Mouse (Mus musculus) limb, embryonic 15.5 days (tissue): ENCODE results near the gene Plod1. TPM values are rescaled to one million over a fixed set of nuclear protein-coding genes. Genes with fewer than 3 reads are reported as not detected.
A peak's percentile ranks its signal among the peaks of the same experiment; 100 is the strongest.

Experiments used
- ATAC-seq: fragments of 200-750 bp; cut with Nextera tagmentation; 2 replicates; pipeline ENCODE4 v1.8.0; 2017; ENCODE audit warnings: low read depth, moderate TSS enrichment; ENCODE audit not compliant: insufficient number of reproducible peaks, low FRiP score, low TSS enrichment
- H3K27ac ChIP-seq: fragments of 300-500 bp; sonication (generic); 2 replicates; pipeline ENCODE4 v1.5.1; 2015; ENCODE audit warnings: moderate library complexity, mild to moderate bottlenecking, inconsistent platforms
- H3K27me3 ChIP-seq: fragments of 300-500 bp; sonication (generic); 2 replicates; pipeline ENCODE4 v1.6.1; 2015; ENCODE audit warnings: inconsistent platforms
- H3K36me3 ChIP-seq: fragments of 300-500 bp; sonication (generic); 2 replicates; pipeline ENCODE4 v1.6.1; 2015; ENCODE audit warnings: inconsistent platforms
- H3K4me1 ChIP-seq: fragments of 300-500 bp; sonication (generic); 2 replicates; pipeline ENCODE4 v1.6.1; 2015; ENCODE audit warnings: inconsistent platforms
- H3K4me2 ChIP-seq: fragments of 300-500 bp; sonication (generic); 2 replicates; pipeline ENCODE4 v1.6.1; 2015; ENCODE audit warnings: mild to moderate bottlenecking, inconsistent platforms
- H3K4me3 ChIP-seq: fragments of 300-500 bp; sonication (generic); 2 replicates; pipeline ENCODE4 v1.5.1; 2015; ENCODE audit warnings: mild to moderate bottlenecking, inconsistent platforms
- H3K9ac ChIP-seq: fragments of 300-500 bp; sonication (generic); 2 replicates; pipeline ENCODE4 v1.6.1; 2015; ENCODE audit warnings: inconsistent platforms
- H3K9me3 ChIP-seq: fragments of 300-500 bp; sonication (generic); 2 replicates; pipeline ENCODE4 v1.6.1; 2016; ENCODE audit warnings: inconsistent platforms
- WGBS: fragments of 180-500 bp; shearing (Covaris S2); methylation state at CpG from one replicate; pipeline ENCODE4 v1.1.7; 2015; 5-methylcytosine and 5-hydroxymethylcytosine counted together
- polyA plus RNA-seq: library from polyadenylated mRNA; unstranded; fragments of >200 nt; fragmentation: Nextera tagmentation; extraction: Ambion mirVana; gene quantifications from 2 replicates; pipeline ENCODE4 v1.2.1, GENCODE M21; 2015

Plod1 gene
- polyA plus RNA-seq, 1 experiment from 2014 or later = 123 TPM

GRCm38 (mm10) chr4:147935904-147936303, 663 bp downstream of the Plod1 start:
- Histone ChIP-seq H3K4me2 (peak overlapping the region; percentile 68), H3K27ac (peak overlapping the region; percentile 94), H3K36me3 (peaks cover 13% of the 10 kb centered on the region), H3K27me3 (no peaks in the 10 kb centered on the region), H3K4me1 (peaks cover 71% of the 10 kb centered on the region), H3K9ac (peak overlapping the region; percentile 92), H3K9me3 (no peaks in the 10 kb centered on the region), H3K4me3 (peak overlapping the region; percentile 79)
- no peak for ATAC-seq
- 18% methylated on average over 9 of the region's 9 CpGs for WGBS

- Histone ChIP-seq H3K4me2 (0 out of 2 replicates have a peak overlapping the region, but pooled peaks have one; percentile 6), H3K27ac (no peak overlapping the region), H3K9me3 (no peaks in the 10 kb centered on the region), H3K4me3 (no peak overlapping the region), H3K9ac (no peak overlapping the region), H3K36me3 (peaks cover 26% of the 10 kb centered on the region), H3K27me3 (no peaks in the 10 kb centered on the region), H3K4me1 (peaks cover 63% of the 10 kb centered on the region)
- 85% methylated on average over 4 of the region's 4 CpGs for WGBS
- ATAC-seq = no peak
These were observed 2.0 kb downstream of the Plod1 start for GRCm38 (mm10) chr4:147934611-147935010.

- peak overlapping the region; percentile 59; the same call in 1 of the 2 replicates for H3K27ac ChIP-seq
- no peak overlapping the region; the same call in 1 of the 2 replicates for H3K4me2 ChIP-seq
- peaks cover 31% of the 10 kb centered on the region for H3K36me3 ChIP-seq
- 31% methylated on average over 3 of the region's 3 CpGs for WGBS
- H3K9ac ChIP-seq = no peak overlapping the region
- no peaks in the 10 kb centered on the region for H3K27me3 ChIP-seq
- H3K4me1 ChIP-seq = peaks cover 58% of the 10 kb centered on the region
- no peak overlapping the region for H3K4me3 ChIP-seq
- ATAC-seq = no peak
- no peaks in the 10 kb centered on the region for H3K9me3 ChIP-seq
These were observed 2.4 kb downstream of the Plod1 start for GRCm38 (mm10) chr4:147934134-147934533.

GRCm38 (mm10) chr4:147930946-147931345, 5.6 kb downstream of the Plod1 start:
- no peak for ATAC-seq
- peaks cover 61% of the 10 kb centered on the region for H3K36me3 ChIP-seq
- H3K9me3 ChIP-seq = no peaks in the 10 kb centered on the region
- H3K9ac ChIP-seq = no peak overlapping the region
- H3K27ac ChIP-seq = no peak overlapping the region
- WGBS = 94% methylated on average over 14 of the region's 14 CpGs
- H3K4me3 ChIP-seq = no peak overlapping the region
- H3K4me1 ChIP-seq = peaks cover 32% of the 10 kb centered on the region
- H3K27me3 ChIP-seq = no peaks in the 10 kb centered on the region
- H3K4me2 ChIP-seq = no peak overlapping the region

- Histone ChIP-seq H3K4me1 (peaks cover 9% of the 10 kb centered on the region), H3K27ac (no peak overlapping the region), H3K4me2 (no peak overlapping the region), H3K36me3 (peaks cover 83% of the 10 kb centered on the region), H3K9ac (no peak overlapping the region), H3K4me3 (no peak overlapping the region), H3K27me3 (no peaks in the 10 kb centered on the region), H3K9me3 (no peaks in the 10 kb centered on the region)
- 79% methylated on average over 7 of the region's 7 CpGs for WGBS
- no peak for ATAC-seq
These were observed 8.0 kb downstream of the Plod1 start for GRCm38 (mm10) chr4:147928540-147928939.

- H3K4me3 ChIP-seq = no peak overlapping the region
- H3K27ac ChIP-seq = no peak overlapping the region
- peaks cover 87% of the 10 kb centered on the region for H3K36me3 ChIP-seq
These were observed 8.4 kb downstream of the Plod1 start for GRCm38 (mm10) chr4:147928136-147928535.

GRCm38 (mm10) chr4:147927705-147928104, 8.9 kb downstream of the Plod1 start:
- no peak overlapping the region for H3K4me3 ChIP-seq
- peaks cover 92% of the 10 kb centered on the region for H3K36me3 ChIP-seq
- no peaks in the 10 kb centered on the region for H3K27me3 ChIP-seq
- 42% methylated on average over 8 of the region's 8 CpGs for WGBS
- no peaks in the 10 kb centered on the region for H3K9me3 ChIP-seq
- no peak overlapping the region for H3K9ac ChIP-seq
- no peak overlapping the region for H3K4me2 ChIP-seq
- no peak overlapping the region for H3K27ac ChIP-seq
- no peak for ATAC-seq
- H3K4me1 ChIP-seq = peaks cover 1% of the 10 kb centered on the region; the same call in 1 of the 2 replicates

More at GRCm38 (mm10) chr4:147928136-147928535, 8.4 kb downstream of the Plod1 start:
- ATAC-seq = no peak
- peaks cover 5% of the 10 kb centered on the region for H3K4me1 ChIP-seq
- whole genome bisulfite sequencing = 26% methylated on average over 9 of the region's 9 CpGs
- H3K9me3 ChIP-seq = no peaks in the 10 kb centered on the region
- H3K4me2 ChIP-seq = no peak overlapping the region
- no peak overlapping the region for H3K9ac ChIP-seq
- H3K27me3 ChIP-seq = no peaks in the 10 kb centered on the region

- no peak for ATAC-seq
- Histone ChIP-seq H3K9ac (no peak overlapping the region), H3K4me2 (no peak overlapping the region), H3K9me3 (no peaks in the 10 kb centered on the region), H3K36me3 (peaks cover 88% of the 10 kb centered on the region), H3K27me3 (no peaks in the 10 kb centered on the region), H3K4me3 (no peak overlapping the region), H3K4me1 (no peaks in the 10 kb centered on the region), H3K27ac (no peak overlapping the region)
- WGBS = 65% methylated on average over 11 of the region's 11 CpGs
These were observed 14.2 kb downstream of the Plod1 start for GRCm38 (mm10) chr4:147922341-147922740.

- H3K36me3 ChIP-seq = peaks cover 86% of the 10 kb centered on the region
- H3K9me3 ChIP-seq = no peaks in the 10 kb centered on the region
- ATAC-seq = no peak
- no peak overlapping the region for H3K4me2 ChIP-seq
- H3K27me3 ChIP-seq = no peaks in the 10 kb centered on the region
- H3K4me3 ChIP-seq = no peak overlapping the region
- WGBS = 28% methylated on average over 10 of the region's 10 CpGs
- H3K27ac ChIP-seq = no peak overlapping the region
- H3K9ac ChIP-seq = no peak overlapping the region
- H3K4me1 ChIP-seq = no peaks in the 10 kb centered on the region
These were observed 15.6 kb downstream of the Plod1 start for GRCm38 (mm10) chr4:147920973-147921372.

- Histone ChIP-seq H3K4me3 (no peak overlapping the region), H3K27ac (no peak overlapping the region), H3K36me3 (peaks cover 86% of the 10 kb centered on the region), H3K9ac (no peak overlapping the region), H3K4me2 (no peak overlapping the region), H3K9me3 (no peaks in the 10 kb centered on the region), H3K4me1 (no peaks in the 10 kb centered on the region), H3K27me3 (no peaks in the 10 kb centered on the region)
- 54% methylated on average over 7 of the region's 7 CpGs for WGBS
- no peak for ATAC-seq
These were observed 18.0 kb downstream of the Plod1 start for GRCm38 (mm10) chr4:147918459-147919121.

GRCm38 (mm10) chr4:147909486-147909885, 27.1 kb downstream of the Plod1 start:
- WGBS = 75% methylated on average over 5 of the region's 5 CpGs
- Histone ChIP-seq H3K4me2 (no peak overlapping the region), H3K4me3 (no peak overlapping the region), H3K9me3 (no peaks in the 10 kb centered on the region), H3K27me3 (no peaks in the 10 kb centered on the region), H3K9ac (no peak overlapping the region), H3K4me1 (peaks cover 4% of the 10 kb centered on the region), H3K27ac (no peak overlapping the region), H3K36me3 (peaks cover 51% of the 10 kb centered on the region)
- ATAC-seq = no peak

- H3K9me3 ChIP-seq = no peaks in the 10 kb centered on the region
- no peak overlapping the region for H3K9ac ChIP-seq
- ATAC-seq = no peak
- 61% methylated on average over 5 of the region's 5 CpGs for WGBS
- peaks cover 37% of the 10 kb centered on the region for H3K36me3 ChIP-seq
- H3K27ac ChIP-seq = no peak overlapping the region
- H3K27me3 ChIP-seq = no peaks in the 10 kb centered on the region
- no peak overlapping the region for H3K4me3 ChIP-seq
- H3K4me2 ChIP-seq = no peak overlapping the region
- H3K4me1 ChIP-seq = peaks cover 15% of the 10 kb centered on the region
These were observed 30.3 kb downstream of the Plod1 start for GRCm38 (mm10) chr4:147906230-147906629.
